Comparison of ENCODE assay signal across 8 mouse cellular contexts in genomic region chr7:30194101-30194831, GRCm38 (mm10). TPM values are rescaled to one million over a fixed set of nuclear protein-coding genes. Genes with fewer than 3 reads are reported as not detected.
A peak's percentile ranks its signal among the peaks of the same experiment; 100 is the strongest.
DNase-seq lines count a peak whose midpoint lies in the region; ATAC-seq and TF ChIP-seq lines count a peak whose summit lies in the region.

No protein-coding gene starts in this region.

- H3K27ac ChIP-seq in bone marrow macrophage, adult 2 months (ENCODE audit: insufficient read depth, low read depth, low read length) = peak overlapping the region; percentile 91
- H3K27ac ChIP-seq in hindbrain, embryonic 11.5 days (ENCODE audit: low read depth, low read length) = peak overlapping the region; percentile 1
- H3K27ac ChIP-seq in limb, embryonic 12.5 days = peak overlapping the region; percentile 87
- peak overlapping the region; percentile 84 for H3K27ac ChIP-seq in midbrain, embryonic 15.5 days

- H3K27me3 ChIP-seq in erythroblast, embryonic 14.5 days (ENCODE audit: control insufficient read depth) = no peaks in the 10 kb centered on the region
- no peaks in the 10 kb centered on the region for H3K27me3 ChIP-seq in hindbrain, embryonic 11.5 days (ENCODE audit: control insufficient read depth, insufficient read depth, low read length)
- H3K27me3 ChIP-seq in limb, embryonic 12.5 days = no peaks in the 10 kb centered on the region
- no peaks in the 10 kb centered on the region for H3K27me3 ChIP-seq in midbrain, embryonic 15.5 days (replicated peaks)

- DNase-seq in left cerebral cortex, postnatal 14 days (ENCODE audit: low spot score in 2 of 2) = peak; percentile 42 to 57
- DNase-seq in left cerebral cortex, adult 8-10 months (ENCODE audit: low spot score in 2 of 2) = no peak
- DNase-seq in hindbrain, embryonic 11.5 days (ENCODE audit: low spot score) = peak; percentile 55
- peak; percentile 52 for DNase-seq in thymus, postnatal 4 days

- H3K36me3 ChIP-seq in erythroblast, embryonic 14.5 days (ENCODE audit: control insufficient read depth) = peaks cover 41% of the 10 kb centered on the region
- no peaks in the 10 kb centered on the region for H3K36me3 ChIP-seq in hindbrain, embryonic 11.5 days (ENCODE audit: control insufficient read depth, insufficient read depth, low read length)
- peaks cover 32% of the 10 kb centered on the region for H3K36me3 ChIP-seq in limb, embryonic 12.5 days
- H3K36me3 ChIP-seq in midbrain, embryonic 15.5 days (replicated peaks) = peaks cover 15% of the 10 kb centered on the region; the same call in 1 of the 2 replicates

- ATAC-seq in hindbrain, embryonic 11.5 days (ENCODE audit: low FRiP score) = peak; percentile 36; the same call in 1 of the 2 replicates
- peak; percentile 13; the same call in 1 of the 2 replicates for ATAC-seq in limb, embryonic 12.5 days (ENCODE audit: insufficient number of reproducible peaks, insufficient read depth, low FRiP score, low TSS enrichment, low read depth)
- peak; percentile 38 for ATAC-seq in midbrain, embryonic 15.5 days (replicated peaks)

- H3K4me2 ChIP-seq in hindbrain, embryonic 11.5 days (replicated peaks; ENCODE audit: low read depth, low read length) = peak overlapping the region; percentile 84
- H3K4me2 ChIP-seq in limb, embryonic 12.5 days = peak overlapping the region; percentile 85
- H3K4me2 ChIP-seq in midbrain, embryonic 15.5 days = peak overlapping the region; percentile 66

- TF ChIP-seq POLR2A in bone marrow macrophage, adult 2 months (IDR thresholded peaks at IDR 0.05; ENCODE audit: borderline replicate concordance, low read depth, low read length) = no peak

- peak overlapping the region; percentile 68 for H3K9ac ChIP-seq in hindbrain, embryonic 11.5 days (ENCODE audit: low read depth, low read length)
- H3K9ac ChIP-seq in limb, embryonic 12.5 days (replicated peaks) = peak overlapping the region; percentile 76
- peak overlapping the region; percentile 81 for H3K9ac ChIP-seq in midbrain, embryonic 15.5 days

- peaks cover 23% of the 10 kb centered on the region for H3K4me1 ChIP-seq in bone marrow macrophage, adult 2 months (ENCODE audit: control insufficient read depth, insufficient read depth, low read length)
- peaks cover 54% of the 10 kb centered on the region for H3K4me1 ChIP-seq in erythroblast, embryonic 14.5 days (ENCODE audit: control insufficient read depth)
- H3K4me1 ChIP-seq in hindbrain, embryonic 11.5 days (replicated peaks; ENCODE audit: control insufficient read depth, insufficient read depth, low read length) = peaks cover 2% of the 10 kb centered on the region; the same call in 1 of the 2 replicates
- peaks cover 24% of the 10 kb centered on the region for H3K4me1 ChIP-seq in limb, embryonic 12.5 days (replicated peaks)
- peaks cover 23% of the 10 kb centered on the region for H3K4me1 ChIP-seq in midbrain, embryonic 15.5 days

- no peak for TF ChIP-seq CTCF in bone marrow macrophage, adult 2 months (IDR thresholded peaks at IDR 0.05; ENCODE audit: low read depth, low read length)

- intact Hi-C loops in left cerebral cortex, postnatal 14 days (cut with DNase I) = no loop called here

- H3K4me3 ChIP-seq in bone marrow macrophage, adult 2 months (ENCODE audit: insufficient read depth, low read length) = peak overlapping the region; percentile 66
- peak overlapping the region; percentile 93 for H3K4me3 ChIP-seq in erythroblast, embryonic 14.5 days (replicated peaks)
- H3K4me3 ChIP-seq in hindbrain, embryonic 11.5 days (ENCODE audit: low read depth, low read length) = peak overlapping the region; percentile 59
- peak overlapping the region; percentile 74 for H3K4me3 ChIP-seq in limb, embryonic 12.5 days (replicated peaks)
- peak overlapping the region; percentile 74 for H3K4me3 ChIP-seq in midbrain, embryonic 15.5 days

- H3K9me3 ChIP-seq in erythroblast, embryonic 14.5 days (ENCODE audit: control insufficient read depth, low read length) = no peaks in the 10 kb centered on the region
- no peaks in the 10 kb centered on the region for H3K9me3 ChIP-seq in hindbrain, embryonic 11.5 days (ENCODE audit: control insufficient read depth, low read length)
- no peaks in the 10 kb centered on the region for H3K9me3 ChIP-seq in limb, embryonic 12.5 days
- H3K9me3 ChIP-seq in midbrain, embryonic 15.5 days = no peaks in the 10 kb centered on the region

- 1% methylated on average over 26 of the region's 26 CpGs for WGBS in hindbrain, embryonic 11.5 days
- WGBS in limb, embryonic 12.5 days = under 1% methylated on average over 26 of the region's 26 CpGs
- WGBS in midbrain, embryonic 15.5 days = under 1% methylated on average over 26 of the region's 26 CpGs

RNA-seq across cellular contexts. Expression of gene Capns1, which starts 4.3 kb away (rescaled TPM):
- total RNA-seq in left cerebral cortex, postnatal 14 days (2021) = 100 to 1,000 TPM; 194 to 196 TPM
- 100 to 1,000 TPM; 173 to 205 (median 180) TPM for total RNA-seq in left cerebral cortex, adult 8-10 months (2022)
- 501 and 572 TPM in 2 replicates for polyA plus RNA-seq in bone marrow macrophage, adult 2 months (2012; ENCODE audit: insufficient read depth, insufficient read length, missing spikeins)
- polyA plus RNA-seq in erythroblast, embryonic 14.5 days (2012) = 17.1 and 21.2 TPM in 2 replicates
- polyA plus RNA-seq in hindbrain, embryonic 11.5 days (2014; fragmentation: Nextera tagmentation; extraction: Ambion mirVana) = 56.3 and 64.0 TPM in 2 replicates
- polyA plus RNA-seq in limb, embryonic 12.5 days (2016; fragmentation: Nextera tagmentation; extraction: Ambion mirVana) = 75.6 and 77.9 TPM in 2 replicates
- 69.8 and 81.5 TPM in 2 replicates for polyA plus RNA-seq in midbrain, embryonic 15.5 days (2015; fragmentation: Nextera tagmentation; extraction: Ambion mirVana)

RNA-seq across cellular contexts. Expression of gene Cox7a1, which starts 10.3 kb away (rescaled TPM):
- 1 to 10 TPM; 3.4 to 4.9 TPM for total RNA-seq in left cerebral cortex, postnatal 14 days (2021)
- 1 to 10 TPM; 3.7 to 9.1 (median 5.7) TPM for total RNA-seq in left cerebral cortex, adult 8-10 months (2022)
- 8.0 and 14.3 TPM in 2 replicates for polyA plus RNA-seq in bone marrow macrophage, adult 2 months (2012; ENCODE audit: insufficient read depth, insufficient read length, missing spikeins)
- 0.12 TPM in 1 of 2 replicates, not detected in the other for polyA plus RNA-seq in erythroblast, embryonic 14.5 days (2012)
- 4.3 and 4.5 TPM in 2 replicates for polyA plus RNA-seq in hindbrain, embryonic 11.5 days (2014; fragmentation: Nextera tagmentation; extraction: Ambion mirVana)
- polyA plus RNA-seq in limb, embryonic 12.5 days (2016; fragmentation: Nextera tagmentation; extraction: Ambion mirVana) = 2.4 and 2.9 TPM in 2 replicates
- 6.5 and 6.8 TPM in 2 replicates for polyA plus RNA-seq in midbrain, embryonic 15.5 days (2015; fragmentation: Nextera tagmentation; extraction: Ambion mirVana)

RNA-seq across cellular contexts. Expression of gene Zfp146, which starts 24.7 kb away (rescaled TPM):
- 10 to 100 TPM; 45.7 to 47.1 TPM for total RNA-seq in left cerebral cortex, postnatal 14 days (2021)
- 10 to 100 TPM; 45.6 to 47.7 (median 46.7) TPM for total RNA-seq in left cerebral cortex, adult 8-10 months (2022)
- polyA plus RNA-seq in bone marrow macrophage, adult 2 months (2012; ENCODE audit: insufficient read depth, insufficient read length, missing spikeins) = 19.9 and 22.9 TPM in 2 replicates
- polyA plus RNA-seq in erythroblast, embryonic 14.5 days (2012) = 0.14 and 0.46 TPM in 2 replicates
- 16.3 and 26.1 TPM in 2 replicates for polyA plus RNA-seq in hindbrain, embryonic 11.5 days (2014; fragmentation: Nextera tagmentation; extraction: Ambion mirVana)
- 19.1 and 23.0 TPM in 2 replicates for polyA plus RNA-seq in limb, embryonic 12.5 days (2016; fragmentation: Nextera tagmentation; extraction: Ambion mirVana)
- polyA plus RNA-seq in midbrain, embryonic 15.5 days (2015; fragmentation: Nextera tagmentation; extraction: Ambion mirVana) = 13.7 and 15.4 TPM in 2 replicates

RNA-seq across cellular contexts. Expression of gene Polr2i, which starts 37.5 kb away (rescaled TPM):
- total RNA-seq in left cerebral cortex, postnatal 14 days (2021) = 10 to 100 TPM; 55.8 to 59.8 TPM
- 10 to 100 TPM; 56.6 to 66.4 (median 60.7) TPM for total RNA-seq in left cerebral cortex, adult 8-10 months (2022)
- 47.6 and 50.3 TPM in 2 replicates for polyA plus RNA-seq in bone marrow macrophage, adult 2 months (2012; ENCODE audit: insufficient read depth, insufficient read length, missing spikeins)
- polyA plus RNA-seq in erythroblast, embryonic 14.5 days (2012) = 9.4 and 10.9 TPM in 2 replicates
- polyA plus RNA-seq in hindbrain, embryonic 11.5 days (2014; fragmentation: Nextera tagmentation; extraction: Ambion mirVana) = 171 and 176 TPM in 2 replicates
- polyA plus RNA-seq in limb, embryonic 12.5 days (2016; fragmentation: Nextera tagmentation; extraction: Ambion mirVana) = 174 and 182 TPM in 2 replicates
- 175 and 188 TPM in 2 replicates for polyA plus RNA-seq in midbrain, embryonic 15.5 days (2015; fragmentation: Nextera tagmentation; extraction: Ambion mirVana)

RNA-seq across cellular contexts. Expression of gene Tbcb, which starts 37.8 kb away (rescaled TPM):
- 100 to 1,000 TPM; 149 to 153 TPM for total RNA-seq in left cerebral cortex, postnatal 14 days (2021)
- total RNA-seq in left cerebral cortex, adult 8-10 months (2022) = 100 to 1,000 TPM; 119 to 124 (median 122) TPM
- polyA plus RNA-seq in bone marrow macrophage, adult 2 months (2012; ENCODE audit: insufficient read depth, insufficient read length, missing spikeins) = 83.3 and 108 TPM in 2 replicates
- polyA plus RNA-seq in erythroblast, embryonic 14.5 days (2012) = 2.6 and 4.1 TPM in 2 replicates
- polyA plus RNA-seq in hindbrain, embryonic 11.5 days (2014; fragmentation: Nextera tagmentation; extraction: Ambion mirVana) = 278 and 293 TPM in 2 replicates
- polyA plus RNA-seq in limb, embryonic 12.5 days (2016; fragmentation: Nextera tagmentation; extraction: Ambion mirVana) = 214 and 222 TPM in 2 replicates
- 429 and 432 TPM in 2 replicates for polyA plus RNA-seq in midbrain, embryonic 15.5 days (2015; fragmentation: Nextera tagmentation; extraction: Ambion mirVana)

Comparison
In these comparisons a context has a peak if more than half of its experiments do, and no peak if none do; other contexts are left out.
1. DNase-seq: peak in left cerebral cortex, postnatal 14 days (2 of 2), hindbrain, embryonic 11.5 days (single experiment) and thymus, postnatal 4 days (single experiment); none in left cerebral cortex, adult 8-10 months (0 of 2).
2. H3K27ac ChIP-seq: peak in every context shown above with its lines; median percentile 91 in bone marrow macrophage, adult 2 months; 87 in limb, embryonic 12.5 days; 84 in midbrain, embryonic 15.5 days; 1 in hindbrain, embryonic 11.5 days.
3. RNA of gene Zfp146, which starts 24.7 kb away (polyA plus RNA-seq): 16.3 to 26.1 TPM in hindbrain, embryonic 11.5 days, 19.9 to 22.9 TPM in bone marrow macrophage, adult 2 months, 19.1 to 23.0 TPM in limb, embryonic 12.5 days and 13.7 to 15.4 TPM in midbrain, embryonic 15.5 days; 0.14 to 0.46 TPM in erythroblast, embryonic 14.5 days; every median in the first group is over 10 times any median in the second.
4. Peak in every context shown above with its lines, with median percentiles within 50 percentile points of each other: H3K4me3 ChIP-seq, ATAC-seq, H3K4me2 ChIP-seq and H3K9ac ChIP-seq.